Mouse (Mus musculus) macrophage (primary cell): ENCODE data around the gene Prss2. TPM values are rescaled to one million over a fixed set of nuclear protein-coding genes. Genes with fewer than 3 reads are reported as not detected.

ENCODE experiments used
- H3K27ac ChIP-seq: fragments of 350-480 bp; formaldehyde crosslinking; 2 replicates; pipeline ENCODE4 v1.9.0; 2021
- H3K36me3 ChIP-seq: fragments of 350-480 bp; formaldehyde crosslinking; 2 replicates; pipeline ENCODE4 v1.9.0; 2021; ENCODE audit errors: inconsistent target
- H3K4me3 ChIP-seq: fragments of 350-480 bp; formaldehyde crosslinking; 2 replicates; pipeline ENCODE4 v1.9.0; 2021; ENCODE audit errors: inconsistent target
- H3K79me2 ChIP-seq: fragments of 350-480 bp; formaldehyde crosslinking; 2 replicates; pipeline ENCODE4 v1.9.0; 2021; ENCODE audit errors: inconsistent target
- WGBS: methylation state at CpG from one replicate; pipeline ENCODE4 v1.1.7; 2026; ENCODE audit warnings: inconsistent platforms; ENCODE audit not compliant: missing documents; 5-methylcytosine and 5-hydroxymethylcytosine counted together
- polyA plus RNA-seq: library from polyadenylated mRNA; stranded (reverse); fragments of 250-400 nt; gene quantifications from 3 replicates; pipeline ENCODE4 v1.2.4, GENCODE M21; 2018; ENCODE audit warnings: inconsistent platforms

Gene Prss2
- polyA plus RNA-seq, 1 experiment from 2014 or later, result not detected

GRCm38 (mm10) chr6:41565261-41565660 is 43.7 kb downstream of the Prss2 start:
- Histone ChIP-seq H3K27ac (no peak overlapping the region), H3K79me2 (no peaks in the 10 kb centered on the region), H3K36me3 (no peaks in the 10 kb centered on the region), H3K4me3 (no peak overlapping the region)
- 85% methylated on average over 1 of the region's 1 CpGs for WGBS

- Histone ChIP-seq H3K36me3 (no peaks in the 10 kb centered on the region), H3K79me2 (no peaks in the 10 kb centered on the region), H3K4me3 (no peak overlapping the region), H3K27ac (no peak overlapping the region)
- 93% methylated on average over 4 of the region's 4 CpGs for WGBS
Observed at GRCm38 (mm10) chr6:41566965-41567364, 45.4 kb downstream of the Prss2 start.

GRCm38 (mm10) chr6:41569078-41569477 is 47.5 kb downstream of the Prss2 start:
- H3K4me3 ChIP-seq, result no peak overlapping the region

More at GRCm38 (mm10) chr6:41569078-41569477, 47.5 kb downstream of the Prss2 start:
- WGBS, result 97% methylated on average over 3 of the region's 3 CpGs
- Histone ChIP-seq H3K36me3 (no peaks in the 10 kb centered on the region), H3K27ac (no peak overlapping the region), H3K79me2 (no peaks in the 10 kb centered on the region)

Other genes with a start within 250 kb of the Prss2 start
- gene Try4, start 219.5 kb upstream of the Prss2 start, polyA plus RNA-seq, result not detected in 3 replicates
- not detected in 3 replicates for gene Try5, start 204.9 kb upstream of the Prss2 start, polyA plus RNA-seq
- not detected in 3 replicates for gene Try10, start 167.7 kb upstream of the Prss2 start, polyA plus RNA-seq
- not detected in 3 replicates for gene Prss3, start 144.1 kb upstream of the Prss2 start, polyA plus RNA-seq
- not detected in 3 replicates for gene Gm5771, start 129.4 kb upstream of the Prss2 start, polyA plus RNA-seq
- gene Gm10334, start 75.6 kb upstream of the Prss2 start, polyA plus RNA-seq, result not detected in 3 replicates
- gene Prss1, start 62.9 kb upstream of the Prss2 start, polyA plus RNA-seq, result not detected in 3 replicates
- gene Ephb6, start 83.7 kb downstream of the Prss2 start, polyA plus RNA-seq, result 0.25 to 0.49 TPM (median 0.26 TPM) in 3 replicates
- gene Trpv6, start 114.6 kb downstream of the Prss2 start, polyA plus RNA-seq, result not detected in 3 replicates
- not detected in 3 replicates for gene Trpv5, start 159.0 kb downstream of the Prss2 start, polyA plus RNA-seq
- gene Llcfc1, start 162.6 kb downstream of the Prss2 start, polyA plus RNA-seq, result not detected in 3 replicates
- not detected in 3 replicates for gene Kel, start 182.6 kb downstream of the Prss2 start, polyA plus RNA-seq